Mouse (Mus musculus) heart, embryonic 10.5 days (tissue): ENCODE results near the gene Trim34a. TPM values are rescaled to one million over a fixed set of nuclear protein-coding genes. Genes with fewer than 3 reads are reported as not detected.
A peak's percentile ranks its signal among the peaks of the same experiment; 100 is the strongest.
"Not testable (repeated sequence)": the region's sequence is repeated elsewhere in the genome, so short reads cannot be mapped to it uniquely, and the experiment has no call there.

Experiments
- DNase-seq: peaks from one replicate; pipeline ENCODE4 v3.0.0-alpha.2; 2017; ENCODE audit warnings: low spot score
- H3K27ac ChIP-seq: fragments of 300-500 bp; sonication (generic); 2 replicates; pipeline ENCODE4 v1.5.1; 2016; ENCODE audit warnings: mild to moderate bottlenecking
- H3K27me3 ChIP-seq: fragments of 300-500 bp; sonication (generic); 2 replicates; pipeline ENCODE4 v1.6.1; 2016; ENCODE audit warnings: mild to moderate bottlenecking; ENCODE audit not compliant: poor library complexity, insufficient read depth, severe bottlenecking
- H3K36me3 ChIP-seq: fragments of 300-500 bp; sonication (generic); 2 replicates; pipeline ENCODE4 v1.6.1; 2016; ENCODE audit warnings: mild to moderate bottlenecking, moderate library complexity
- H3K4me1 ChIP-seq: fragments of 300-500 bp; sonication (generic); 2 replicates; pipeline ENCODE4 v1.6.1; 2016; ENCODE audit warnings: mild to moderate bottlenecking
- H3K4me3 ChIP-seq: fragments of 300-500 bp; sonication (generic); 2 replicates; pipeline ENCODE4 v1.5.1; 2016; ENCODE audit warnings: mild to moderate bottlenecking, moderate library complexity
- H3K9me3 ChIP-seq: fragments of 300-500 bp; sonication (generic); 2 replicates; pipeline ENCODE4 v1.6.1; 2016; ENCODE audit warnings: mild to moderate bottlenecking, moderate library complexity
- WGBS: fragments of 180-500 bp; shearing (Covaris S2); methylation state at CpG from one replicate; pipeline ENCODE4 v1.1.7; 2016; 5-methylcytosine and 5-hydroxymethylcytosine counted together
- polyA plus RNA-seq: library from polyadenylated mRNA; unstranded; fragments of >200 nt; fragmentation: Nextera tagmentation; extraction: Ambion mirVana; gene quantifications from 2 replicates; pipeline ENCODE4 v1.2.1, GENCODE M21; 2016

Gene Trim34a
- polyA plus RNA-seq: 1.6 and 1.7 TPM in 2 replicates

- no peaks in the 10 kb centered on the region for H3K4me1 ChIP-seq
- 6% methylated on average over 13 of the region's 13 CpGs for WGBS
- no peaks in the 10 kb centered on the region for H3K36me3 ChIP-seq
- DNase-seq: peak; percentile 86
- H3K27me3 ChIP-seq: no peaks in the 10 kb centered on the region
- peak within 1 kb of the TSS; percentile 67 for H3K4me3 ChIP-seq
- H3K9me3 ChIP-seq: no peaks in the 10 kb centered on the region
- H3K27ac ChIP-seq: peak within 1 kb of the TSS; percentile 89
Measured at GRCm38 (mm10) chr7:104244287-104245181, at the start of gene Trim34a. Gene Trim34a, plus strand, starts transcription at chr7:104244457.

DNA sequence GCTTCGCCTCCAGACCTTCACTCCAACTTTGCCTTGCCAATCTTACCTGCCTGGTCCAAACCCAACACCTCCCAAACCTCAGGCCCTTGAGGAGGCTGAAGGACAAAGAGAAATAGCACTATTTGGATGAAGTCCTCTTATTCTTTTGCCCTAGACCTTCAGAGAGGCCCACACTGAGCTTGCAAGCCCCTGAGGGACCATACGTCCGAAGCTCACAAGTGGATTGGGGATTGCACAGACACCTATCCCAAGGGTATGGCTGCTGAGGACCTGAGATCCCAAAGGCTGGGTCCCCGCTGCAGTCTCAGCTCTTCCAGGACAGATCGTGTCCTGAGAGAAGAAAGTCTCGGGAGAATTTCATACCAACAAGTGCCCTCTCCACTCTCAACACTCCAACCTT lies 48.4 kb upstream of the Trim34a start, which contains the start of gene Olfr649:
Gene Olfr649 (minus strand): TSS at position 101 of the 400 bp plus-strand sequence.
- Histone ChIP-seq H3K36me3 (no peaks in the 10 kb centered on the region), H3K27ac (no peak within 1 kb of the TSS), H3K27me3 (no peaks in the 10 kb centered on the region), H3K4me3 (no peak within 1 kb of the TSS), H3K4me1 (no peaks in the 10 kb centered on the region), H3K9me3 (no peaks in the 10 kb centered on the region)
- WGBS: 80% methylated on average over 6 of the region's 6 CpGs
- DNase-seq: no peak

- H3K27ac ChIP-seq: no peak overlapping the region
- no peaks in the 10 kb centered on the region for H3K4me1 ChIP-seq
- H3K9me3 ChIP-seq: no peaks in the 10 kb centered on the region
- H3K36me3 ChIP-seq: no peaks in the 10 kb centered on the region
- no peaks in the 10 kb centered on the region for H3K27me3 ChIP-seq
- whole genome bisulfite sequencing: 6% methylated on average over 5 of the region's 5 CpGs
- peak; percentile 79 for DNase-seq
- no peak overlapping the region for H3K4me3 ChIP-seq
Measured at GRCm38 (mm10) chr7:104199822-104200221, 44.4 kb upstream of the Trim34a start.

DNA sequence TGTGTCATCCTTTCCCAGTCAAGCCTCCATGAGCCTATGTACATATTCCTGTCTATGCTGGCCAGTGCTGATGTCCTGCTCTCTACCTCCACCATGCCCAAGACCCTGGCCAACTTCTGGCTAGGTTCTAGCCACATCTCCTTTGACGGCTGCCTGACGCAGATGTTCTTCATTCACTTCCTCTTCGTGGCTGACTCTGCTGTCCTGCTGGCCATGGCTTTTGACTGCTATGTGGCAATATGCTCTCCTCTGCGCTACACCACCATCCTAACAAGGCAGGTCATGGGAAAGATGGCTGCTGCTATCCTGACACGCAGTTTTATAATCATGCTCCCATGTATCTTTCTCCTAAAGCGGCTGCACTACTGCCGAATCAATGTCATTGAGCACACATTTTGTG lies 38.1 kb upstream of the Trim34a start:
- no peak overlapping the region for H3K27ac ChIP-seq
- H3K9me3 ChIP-seq: no peaks in the 10 kb centered on the region
- DNase-seq: no peak
- H3K27me3 ChIP-seq: no peaks in the 10 kb centered on the region
- no peaks in the 10 kb centered on the region for H3K4me1 ChIP-seq
- no peaks in the 10 kb centered on the region for H3K36me3 ChIP-seq
- 83% methylated on average over 7 of the region's 7 CpGs for WGBS
- no peak overlapping the region for H3K4me3 ChIP-seq

DNA sequence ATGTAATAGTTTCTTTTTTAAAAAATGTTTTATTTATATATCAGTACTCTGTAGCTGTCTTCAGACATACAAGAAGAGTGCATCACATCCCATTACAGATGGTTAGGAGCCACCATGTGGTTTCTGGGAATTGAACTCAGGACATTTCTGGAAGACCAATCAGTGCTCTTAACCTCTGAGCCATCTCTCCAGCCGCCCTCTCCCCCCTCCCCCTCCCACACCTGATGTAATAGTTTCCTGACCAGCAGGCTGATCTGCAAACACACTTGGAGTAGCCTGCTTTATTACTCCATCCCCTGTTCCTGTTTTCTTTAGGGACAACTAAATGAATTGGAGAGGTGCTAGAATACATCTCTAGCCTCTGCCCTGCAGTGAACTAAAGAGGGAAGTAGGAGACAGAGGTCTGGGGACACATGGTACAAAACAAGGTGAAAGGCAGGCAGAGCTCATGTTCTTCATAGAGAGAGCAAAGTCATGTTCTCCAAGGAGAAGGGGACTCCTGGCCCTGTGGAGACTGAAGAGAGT lies 28.2 kb upstream of the Trim34a start:
- no peaks in the 10 kb centered on the region for H3K27me3 ChIP-seq
- WGBS: 33% methylated on average over 1 of the region's 1 CpGs
- no peak overlapping the region for H3K4me3 ChIP-seq
- no peaks in the 10 kb centered on the region for H3K4me1 ChIP-seq
- no peak for DNase-seq
- H3K27ac ChIP-seq: no peak overlapping the region
- H3K36me3 ChIP-seq: no peaks in the 10 kb centered on the region
- no peaks in the 10 kb centered on the region for H3K9me3 ChIP-seq

- Histone ChIP-seq H3K27me3 (no peaks in the 10 kb centered on the region), H3K36me3 (no peaks in the 10 kb centered on the region), H3K27ac (no peak overlapping the region), H3K4me3 (no peak overlapping the region), H3K4me1 (no peaks in the 10 kb centered on the region), H3K9me3 (no peaks in the 10 kb centered on the region)
- WGBS: 74% methylated on average over 2 of the region's 2 CpGs
- no peak for DNase-seq
Measured at GRCm38 (mm10) chr7:104217881-104218280, 26.4 kb upstream of the Trim34a start.

DNA sequence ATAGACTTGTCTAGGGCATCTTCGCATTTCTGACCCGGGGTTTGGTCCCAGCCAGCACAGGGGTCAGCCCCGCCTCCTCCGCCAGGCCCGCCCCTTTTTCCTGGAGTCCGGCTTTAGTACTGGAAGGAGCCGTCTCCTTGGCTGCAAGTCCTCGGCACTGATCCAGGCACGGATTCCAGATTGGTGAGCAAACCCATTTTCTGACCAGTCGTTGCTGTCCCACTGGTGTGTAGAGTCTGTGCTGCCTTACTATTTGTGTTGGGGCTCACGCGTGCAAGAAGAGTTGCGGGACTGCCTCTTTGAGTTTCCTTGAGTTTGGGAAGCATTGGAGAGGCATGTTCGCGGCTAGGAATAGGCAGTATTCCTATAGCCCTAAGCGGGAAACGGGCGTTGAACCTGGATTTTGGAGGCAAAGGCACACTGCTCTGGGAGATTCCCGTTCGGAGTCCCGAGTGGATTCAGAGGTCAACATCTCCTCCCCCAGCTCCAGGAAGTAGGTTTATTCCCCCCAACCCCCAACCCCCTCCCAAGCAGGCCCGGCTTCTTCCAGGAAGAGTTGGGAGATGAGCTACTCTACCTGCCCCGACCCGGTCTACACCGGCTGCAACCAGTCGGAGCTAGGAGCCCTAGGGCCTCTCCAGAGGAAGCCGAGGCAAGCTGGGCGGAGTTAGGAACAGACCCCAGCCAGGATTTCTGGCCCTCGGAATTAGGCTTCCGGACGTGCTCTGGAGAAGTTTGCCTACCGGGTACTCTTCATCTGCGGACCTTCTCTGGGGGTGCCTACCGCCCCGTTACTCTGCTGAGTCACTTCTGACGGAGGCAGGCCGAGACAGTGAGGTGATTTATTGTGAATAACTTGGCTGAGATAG lies 25.3 kb upstream of the Trim34a start, which contains the start of gene Trim6:
Gene Trim6 (plus strand): TSS at position 93 of the 869 bp plus-strand sequence.
- WGBS: 1% methylated on average over 37 of the region's 37 CpGs
- H3K27ac ChIP-seq: peak within 1 kb of the TSS; percentile 83

GRCm38 (mm10) chr7:104231203-104231602 lies 13.1 kb upstream of the Trim34a start:
- no peak for DNase-seq
- Histone ChIP-seq H3K4me1 (no peaks in the 10 kb centered on the region), H3K36me3 (peaks cover 13% of the 10 kb centered on the region; the same call in 1 of the 2 replicates), H3K4me3 (no peak overlapping the region), H3K9me3 (no peaks in the 10 kb centered on the region), H3K27ac (no peak overlapping the region), H3K27me3 (no peaks in the 10 kb centered on the region)
- WGBS: 27% methylated on average over 2 of the region's 2 CpGs

More for the DNA sequence above, 25.3 kb upstream of the Trim34a start, which contains the start of gene Trim6:
- H3K36me3 ChIP-seq: no peaks in the 10 kb centered on the region
- peak; percentile 91 for DNase-seq
- no peaks in the 10 kb centered on the region for H3K27me3 ChIP-seq
- H3K4me3 ChIP-seq: peak within 1 kb of the TSS; percentile 69
- H3K9me3 ChIP-seq: no peaks in the 10 kb centered on the region
- H3K4me1 ChIP-seq: no peaks in the 10 kb centered on the region

DNA sequence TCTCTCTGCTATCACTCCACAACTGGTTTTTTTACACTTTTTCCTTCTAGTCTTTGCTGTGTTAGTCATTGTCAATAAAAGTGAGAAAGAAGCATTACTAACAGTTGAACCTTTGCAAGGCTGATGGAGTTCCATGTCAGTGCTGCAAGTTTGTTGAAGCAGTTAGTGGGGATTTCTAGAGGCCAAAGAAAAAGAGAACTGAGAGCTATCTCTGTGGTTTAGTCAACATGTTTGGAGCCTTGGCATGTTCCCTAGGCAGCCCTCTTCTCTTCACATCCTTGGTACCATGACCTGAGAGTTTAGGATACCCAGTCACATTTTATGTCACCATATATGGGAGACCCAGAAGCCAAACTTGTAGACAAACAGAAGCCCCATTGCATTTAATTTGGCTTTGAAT lies 3.4 kb upstream of the Trim34a start:
- Histone ChIP-seq H3K27ac (no peak overlapping the region), H3K27me3 (no peaks in the 10 kb centered on the region), H3K4me1 (no peaks in the 10 kb centered on the region), H3K36me3 (no peaks in the 10 kb centered on the region), H3K9me3 (no peaks in the 10 kb centered on the region), H3K4me3 (no peak overlapping the region)
- DNase-seq: no peak

GRCm38 (mm10) chr7:104243616-104244015 lies 641 bp upstream of the Trim34a start:
- no peak for DNase-seq
- Histone ChIP-seq H3K4me3 (no peak overlapping the region), H3K27ac (no peak overlapping the region), H3K9me3 (no peaks in the 10 kb centered on the region), H3K4me1 (no peaks in the 10 kb centered on the region), H3K27me3 (no peaks in the 10 kb centered on the region), H3K36me3 (no peaks in the 10 kb centered on the region)
- WGBS: 60% methylated on average over 1 of the region's 1 CpGs

DNA sequence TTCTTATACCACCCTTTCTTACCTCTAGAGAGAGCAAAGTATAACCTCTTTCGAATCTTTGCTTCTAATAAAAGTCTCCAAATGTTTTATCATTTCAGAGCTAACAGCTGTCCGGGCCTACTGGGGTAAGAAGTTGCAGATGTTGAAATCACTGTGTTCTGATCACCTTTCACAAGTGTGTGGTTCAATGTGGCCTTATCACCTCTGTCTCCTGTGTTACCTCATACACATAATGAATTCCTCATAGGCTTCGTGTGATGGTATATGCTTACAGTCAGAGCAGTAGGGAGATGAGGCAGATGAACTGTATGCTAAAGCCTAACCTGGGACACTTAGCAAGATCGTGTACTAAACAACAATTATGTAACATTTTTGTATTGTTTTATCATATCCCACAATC lies 16.1 kb downstream of the Trim34a start:
- not testable (repeated sequence) for H3K4me3 ChIP-seq, H3K4me1 ChIP-seq, H3K27ac ChIP-seq, H3K9me3 ChIP-seq, H3K27me3 ChIP-seq, DNase-seq, H3K36me3 ChIP-seq
- whole genome bisulfite sequencing: 81% methylated on average over 4 of the region's 4 CpGs

GRCm38 (mm10) chr7:104265335-104265734 lies 21.1 kb downstream of the Trim34a start:
- 59% methylated on average over 3 of the region's 5 CpGs for WGBS
- H3K36me3 ChIP-seq, H3K4me1 ChIP-seq, H3K4me3 ChIP-seq, H3K27ac ChIP-seq, DNase-seq, H3K27me3 ChIP-seq, H3K9me3 ChIP-seq: not testable (repeated sequence)

DNA sequence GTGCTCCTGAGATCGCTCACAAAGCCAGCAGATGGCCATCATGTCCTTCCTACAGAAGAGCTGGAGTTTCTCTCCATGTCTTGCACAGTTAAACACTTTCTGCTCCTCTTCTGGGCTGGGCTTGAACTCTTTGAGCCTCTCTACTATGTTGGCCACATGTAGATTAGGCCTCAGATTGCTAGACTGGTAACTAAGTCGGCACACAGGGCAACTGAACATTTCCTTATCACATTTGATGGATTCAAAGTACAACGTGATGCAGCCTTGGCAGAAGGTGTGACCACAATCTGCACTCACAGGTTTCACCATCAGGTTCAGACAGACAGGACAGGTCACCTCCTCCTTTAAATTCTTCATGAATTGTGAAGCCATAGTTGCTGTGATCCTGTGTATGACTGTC lies 35.1 kb downstream of the Trim34a start:
- H3K27ac ChIP-seq, H3K27me3 ChIP-seq, H3K9me3 ChIP-seq, H3K4me3 ChIP-seq, DNase-seq, H3K4me1 ChIP-seq, H3K36me3 ChIP-seq: not testable (repeated sequence)
- WGBS: 76% methylated on average over 3 of the region's 3 CpGs
